In genomic region chr13:73718225-73718624, GRCm38 (mm10) we compare ENCODE assay signal across 9 mouse cellular contexts. TPM values are rescaled to one million over a fixed set of nuclear protein-coding genes. Genes with fewer than 3 reads are reported as not detected.
A peak's percentile ranks its signal among the peaks of the same experiment; 100 is the strongest.
DNase-seq lines count a peak whose midpoint lies in the region; ATAC-seq and TF ChIP-seq lines count a peak whose summit lies in the region.
"Had no signal": no experiment of that assay in that cellular context is flagged by ENCODE, and none has a peak within 500 bp of the region (broad histone marks: within the 10 kb centered on the region; RNA-seq: fewer than 3 reads in every experiment).

No protein-coding gene starts in this region.

- TF ChIP-seq CTCF in brain, embryonic 14.5 days (IDR thresholded peaks at IDR 0.05; ENCODE audit: borderline replicate concordance, extremely low read depth, insufficient read depth, insufficient read length): peak; percentile 84; the same call in 1 of the 2 replicates
- peak; percentile 95 for TF ChIP-seq CTCF in lung, postnatal 0 days (IDR thresholded peaks at IDR 0.05)

- H3K36me3 ChIP-seq in ES-E14 (ENCODE audit: control insufficient read depth, insufficient read depth, low read length, poor library complexity, severe bottlenecking): no peaks in the 10 kb centered on the region
- no peaks in the 10 kb centered on the region for H3K36me3 ChIP-seq in hindbrain, embryonic 11.5 days (ENCODE audit: control insufficient read depth, insufficient read depth, low read length)
- no peaks in the 10 kb centered on the region for H3K36me3 ChIP-seq in lung, postnatal 0 days (ENCODE audit: insufficient read depth, low read length)
- H3K36me3 ChIP-seq: heart, embryonic 13.5 days had no signal

- TF ChIP-seq POLR2A in brain, embryonic 14.5 days (IDR thresholded peaks at IDR 0.05; ENCODE audit: borderline replicate concordance, extremely low read depth, insufficient read depth, insufficient read length, poor library complexity, severe bottlenecking): no peak

- H3K4me1 ChIP-seq in ES-E14 (ENCODE audit: control insufficient read depth in 2 of 2, insufficient read depth in 2 of 2, low read length in 2 of 2, poor library complexity in 1 of 2): no peaks in the 10 kb centered on the region
- H3K4me1 ChIP-seq in hindbrain, embryonic 11.5 days (replicated peaks; ENCODE audit: control insufficient read depth, insufficient read depth, low read length): no peaks in the 10 kb centered on the region
- no peaks in the 10 kb centered on the region for H3K4me1 ChIP-seq in lung, postnatal 0 days (ENCODE audit: insufficient read depth, low read depth, low read length)

- no peaks in the 10 kb centered on the region for H3K27me3 ChIP-seq in hindbrain, embryonic 11.5 days (ENCODE audit: control insufficient read depth, insufficient read depth, low read length)
- no peaks in the 10 kb centered on the region for H3K27me3 ChIP-seq in lung, postnatal 0 days (replicated peaks; ENCODE audit: insufficient read depth, low read length)

- no peak for ATAC-seq in hindbrain, embryonic 11.5 days (ENCODE audit: low FRiP score)
- peak; percentile 43; the same call in 1 of the 2 replicates for ATAC-seq in lung, postnatal 0 days

- H3K9ac ChIP-seq in ES-E14 (ENCODE audit: insufficient read depth, low read depth, low read length, poor library complexity, severe bottlenecking): no peak overlapping the region
- no peak overlapping the region for H3K9ac ChIP-seq in hindbrain, embryonic 11.5 days (ENCODE audit: low read depth, low read length)
- H3K9ac ChIP-seq in lung, postnatal 0 days (replicated peaks; ENCODE audit: low read depth): no peak overlapping the region
- H3K9ac ChIP-seq: heart, embryonic 13.5 days had no signal

- H3K27ac ChIP-seq in ES-E14 (ENCODE audit: insufficient read depth, low read depth, low read length, poor library complexity, severe bottlenecking): no peak overlapping the region
- no peak overlapping the region for H3K27ac ChIP-seq in hindbrain, embryonic 11.5 days (ENCODE audit: low read depth, low read length)
- H3K27ac ChIP-seq in lung, postnatal 0 days (ENCODE audit: low read length): no peak overlapping the region
- H3K27ac ChIP-seq: heart, embryonic 13.5 days had no signal

- no peak overlapping the region for H3K4me2 ChIP-seq in hindbrain, embryonic 11.5 days (replicated peaks; ENCODE audit: low read depth, low read length)
- no peak overlapping the region for H3K4me2 ChIP-seq in lung, postnatal 0 days (replicated peaks; ENCODE audit: low read depth, low read length)
- H3K4me2 ChIP-seq: heart, embryonic 13.5 days had no signal

- no peak overlapping the region for H3K4me3 ChIP-seq in ES-E14 (ENCODE audit: insufficient read depth in 1 of 2, low read depth in 1 of 2, low read length in 2 of 2, poor library complexity in 1 of 2, severe bottlenecking in 1 of 2)
- H3K4me3 ChIP-seq in hindbrain, embryonic 11.5 days (ENCODE audit: low read depth, low read length): no peak overlapping the region
- H3K4me3 ChIP-seq in lung, postnatal 0 days (ENCODE audit: low read depth, low read length): no peak overlapping the region
- H3K4me3 ChIP-seq: heart, embryonic 13.5 days had no signal

- no peaks in the 10 kb centered on the region for H3K9me3 ChIP-seq in ES-E14 (ENCODE audit: control insufficient read depth, insufficient read depth, low read depth, low read length)
- H3K9me3 ChIP-seq in hindbrain, embryonic 11.5 days (ENCODE audit: control insufficient read depth, low read length): no peaks in the 10 kb centered on the region
- H3K9me3 ChIP-seq in lung, postnatal 0 days (ENCODE audit: low read length): no peaks in the 10 kb centered on the region
- H3K9me3 ChIP-seq: heart, embryonic 13.5 days had no signal

- DNase-seq in ES-E14 (ENCODE audit: low read depth, low spot score): peak; percentile 89
- DNase-seq in brain, embryonic 14.5 days (ENCODE audit: low read depth): peak; percentile 94
- peak; percentile 64 for DNase-seq in fibroblast of lung, adult 2 months (ENCODE audit: low read depth)
- DNase-seq in hindbrain, embryonic 11.5 days (ENCODE audit: low spot score): peak; percentile 91
- peak; percentile 65 to 87 for DNase-seq in layer of hippocampus, adult 8-10 months (ENCODE audit: low spot score in 2 of 2)
- DNase-seq in lung, postnatal 0 days (ENCODE audit: low spot score): peak; percentile 87
- peak; percentile 60 for DNase-seq in retina, adult 2 months (ENCODE audit: low read depth, low spot score)
- peak; percentile 74 to 80 for DNase-seq in thymus, postnatal 36 days

- 5% methylated on average over 2 of the region's 2 CpGs for WGBS in hindbrain, embryonic 11.5 days
- 0% methylated on average over 2 of the region's 2 CpGs for WGBS in lung, postnatal 0 days

- TF ChIP-seq EP300 in lung, postnatal 0 days (IDR thresholded peaks at IDR 0.05): no peak

- in situ Hi-C loops in ES-E14 (cut with MboI; ENCODE audit: low sequenced_read_pairs in 2 of 2, unreplicated experiment in 2 of 2): no loop called here

TF ChIP-seq in ES-E14, 5 proteins besides CTCF, POLR2A, EP300 and RAD21:
- no peak for TF ChIP-seq HCFC1 (IDR thresholded peaks at IDR 0.05; ENCODE audit: borderline replicate concordance, insufficient read depth, low read length)
- peak; percentile 90 for TF ChIP-seq ZC3H11A (IDR thresholded peaks at IDR 0.05; ENCODE audit: borderline replicate concordance, low read depth, low read length)
- TF ChIP-seq CHD2 (IDR thresholded peaks at IDR 0.05; ENCODE audit: low read depth, low read length): no peak
TF ChIP-seq in ES-E14: peak in this region for 1.

RNA-seq across cellular contexts. Expression of gene Slc6a19, which starts 13.6 kb away (rescaled TPM):
- 0.09 and 0.16 TPM in 2 replicates for total RNA-seq in ES-E14 (2012; rRNA removed)
- 0.19 and 0.45 TPM in 2 replicates for polyA plus RNA-seq in brain, embryonic 14.5 days (2012; rRNA removed)
- polyA plus RNA-seq in hindbrain, embryonic 11.5 days (2014; fragmentation: Nextera tagmentation; extraction: Ambion mirVana): not detected in 2 replicates
- under 1 TPM; 0.14 to 0.45 (median 0.32) TPM for total RNA-seq in layer of hippocampus, adult 8-10 months (2022)
- not detected in 2 replicates for polyA plus RNA-seq in lung, postnatal 0 days (2015; fragmentation: Nextera tagmentation; extraction: Ambion mirVana)
- polyA plus RNA-seq: heart, embryonic 13.5 days had no signal

RNA-seq across cellular contexts. Expression of gene Slc12a7, which starts 14.7 kb away (rescaled TPM):
- total RNA-seq in ES-E14 (2012; rRNA removed): 87.1 and 126 TPM in 2 replicates
- 24.8 and 33.8 TPM in 2 replicates for polyA plus RNA-seq in brain, embryonic 14.5 days (2012; rRNA removed)
- 34.2 and 34.8 TPM in 2 replicates for polyA plus RNA-seq in hindbrain, embryonic 11.5 days (2014; fragmentation: Nextera tagmentation; extraction: Ambion mirVana)
- total RNA-seq in layer of hippocampus, adult 8-10 months (2022): 1 to 10 TPM; 4.3 to 7.4 (median 6.5) TPM
- polyA plus RNA-seq in lung, postnatal 0 days (2015; fragmentation: Nextera tagmentation; extraction: Ambion mirVana): 10.4 and 10.5 TPM in 2 replicates

RNA-seq across cellular contexts. Expression of gene Slc6a18, which starts 40.4 kb away (rescaled TPM):
- total RNA-seq in ES-E14 (2012; rRNA removed): not detected in 2 replicates
- not detected in 2 replicates for polyA plus RNA-seq in brain, embryonic 14.5 days (2012; rRNA removed)
- polyA plus RNA-seq in hindbrain, embryonic 11.5 days (2014; fragmentation: Nextera tagmentation; extraction: Ambion mirVana): not detected in 2 replicates
- not detected for total RNA-seq in layer of hippocampus, adult 8-10 months (2022)
- not detected in 2 replicates for polyA plus RNA-seq in lung, postnatal 0 days (2015; fragmentation: Nextera tagmentation; extraction: Ambion mirVana)
- polyA plus RNA-seq: heart, embryonic 13.5 days had no signal
